Mouse (Mus musculus) kidney, postnatal 0 days (tissue): Measurements from ENCODE around the gene Ikzf1. TPM values are rescaled to one million over a fixed set of nuclear protein-coding genes. Genes with fewer than 3 reads are reported as not detected.

ENCODE experiments used
- ATAC-seq: fragments of 200-750 bp; cut with Nextera tagmentation; replicated peaks from 2 replicates; pipeline ENCODE4 v1.8.0; 2017; ENCODE audit warnings: low read depth, moderate number of reproducible peaks, moderate TSS enrichment, moderate library complexity; ENCODE audit not compliant: low FRiP score
- DNase-seq: peaks from one replicate; pipeline ENCODE4 v3.0.0-alpha.2; 2016; ENCODE audit warnings: low spot score
- H3K27ac ChIP-seq: fragments of 300-500 bp; sonication (generic); 2 replicates; pipeline ENCODE4 v1.5.1; 2014; ENCODE audit warnings: mild to moderate bottlenecking
- H3K27me3 ChIP-seq: fragments of 300-500 bp; sonication (generic); 2 replicates; pipeline ENCODE4 v1.6.1; 2014; ENCODE audit warnings: low read length, mixed read lengths; ENCODE audit not compliant: insufficient read depth
- H3K36me3 ChIP-seq: fragments of 300-500 bp; sonication (generic); 2 replicates; pipeline ENCODE4 v1.6.1; 2014; ENCODE audit warnings: low read length, mixed read lengths; ENCODE audit not compliant: insufficient read depth
- H3K4me1 ChIP-seq: fragments of 300-500 bp; sonication (generic); replicated peaks from 2 replicates; pipeline ENCODE4 v1.6.1; 2014; ENCODE audit warnings: antibody characterized with exemption, low read length, mixed read lengths; ENCODE audit not compliant: insufficient read depth
- H3K4me2 ChIP-seq: fragments of 300-500 bp; sonication (generic); 2 replicates; pipeline ENCODE4 v1.6.1; 2014; ENCODE audit warnings: mild to moderate bottlenecking, low read length, moderate library complexity, mixed read lengths
- H3K4me3 ChIP-seq: fragments of 300-500 bp; sonication (generic); replicated peaks from 2 replicates; pipeline ENCODE4 v1.5.1; 2014; ENCODE audit warnings: low read depth, low read length
- H3K9ac ChIP-seq: fragments of 300-500 bp; sonication (generic); 2 replicates; pipeline ENCODE4 v1.6.1; 2014; ENCODE audit warnings: low read depth, low read length
- H3K9me3 ChIP-seq: fragments of 300-500 bp; sonication (generic); replicated peaks from 2 replicates; pipeline ENCODE4 v1.6.1; 2016; ENCODE audit warnings: low read length, inconsistent platforms, mixed read lengths
- CTCF ChIP-seq: IDR thresholded peaks from 2 replicates; pipeline ENCODE4 v1.5.1; 2016; ENCODE audit warnings: antibody characterized with exemption, low read depth, mild to moderate bottlenecking, moderate library complexity
- WGBS: fragments of 180-500 bp; shearing (Covaris S2); extraction: QIAGEN DNeasy Blood & Tissue Kit; methylation state at CpG from one replicate; pipeline ENCODE4 v1.1.7; 2014; 5-methylcytosine and 5-hydroxymethylcytosine counted together
- polyA plus RNA-seq: library from polyadenylated mRNA; unstranded; fragments of >200 nt; fragmentation: Nextera tagmentation; extraction: Ambion mirVana; gene quantifications from 2 replicates; pipeline ENCODE4 v1.2.1, GENCODE M21; 2015

Ikzf1 gene
- polyA plus RNA-seq, 1 experiment from 2014 or later, result 0.63 TPM

GRCm38 (mm10) chr11:11774893-11775292 lies 90.1 kb downstream of the Ikzf1 start:
- Histone ChIP-seq H3K4me2 (no peak overlapping the region), H3K27ac (no peak overlapping the region), H3K27me3 (no peaks in the 10 kb centered on the region), H3K4me1 (no peaks in the 10 kb centered on the region), H3K9me3 (no peaks in the 10 kb centered on the region), H3K36me3 (no peaks in the 10 kb centered on the region), H3K4me3 (no peak overlapping the region), H3K9ac (no peak overlapping the region)
- DNase-seq (no peak), ATAC-seq (no peak)
- TF ChIP-seq CTCF, result no peak
- 88% methylated on average over 5 of the region's 5 CpGs for WGBS

GRCm38 (mm10) chr11:11776071-11776821 lies 91.4 kb downstream of the Ikzf1 start:
- Histone ChIP-seq H3K4me2 (no peak overlapping the region), H3K9ac (no peak overlapping the region), H3K36me3 (no peaks in the 10 kb centered on the region), H3K27ac (no peak overlapping the region), H3K4me3 (no peak overlapping the region), H3K27me3 (no peaks in the 10 kb centered on the region), H3K4me1 (no peaks in the 10 kb centered on the region), H3K9me3 (no peaks in the 10 kb centered on the region)
- DNase-seq, result no peak
- WGBS, result 66% methylated on average over 4 of the region's 4 CpGs
- TF ChIP-seq CTCF, result no peak
- no peak for ATAC-seq

GRCm38 (mm10) chr11:11776822-11777174 lies 92.0 kb downstream of the Ikzf1 start:
- Histone ChIP-seq H3K27ac (no peak overlapping the region), H3K36me3 (no peaks in the 10 kb centered on the region), H3K27me3 (no peaks in the 10 kb centered on the region), H3K4me3 (no peak overlapping the region), H3K9me3 (no peaks in the 10 kb centered on the region), H3K4me2 (no peak overlapping the region), H3K4me1 (no peaks in the 10 kb centered on the region), H3K9ac (no peak overlapping the region)
- no peak for TF ChIP-seq CTCF
- ATAC-seq (no peak), DNase-seq (no peak)
- 85% methylated on average over 7 of the region's 7 CpGs for WGBS

- ATAC-seq, result no peak
- Histone ChIP-seq H3K27ac (no peak overlapping the region), H3K4me1 (no peaks in the 10 kb centered on the region)
Observed at GRCm38 (mm10) chr11:11777246-11777645, 92.4 kb downstream of the Ikzf1 start.

GRCm38 (mm10) chr11:11777796-11778195 lies 93.0 kb downstream of the Ikzf1 start:
- no peak overlapping the region for H3K9ac ChIP-seq
- DNase-seq (no peak), ATAC-seq (no peak)
- H3K4me3 ChIP-seq, result no peak overlapping the region
- H3K9me3 ChIP-seq, result no peaks in the 10 kb centered on the region
- H3K4me2 ChIP-seq, result no peak overlapping the region
- 87% methylated on average over 2 of the region's 2 CpGs for WGBS
- H3K27me3 ChIP-seq, result no peaks in the 10 kb centered on the region
- H3K4me1 ChIP-seq, result no peaks in the 10 kb centered on the region
- TF ChIP-seq CTCF, result no peak
- H3K36me3 ChIP-seq, result no peaks in the 10 kb centered on the region
- H3K27ac ChIP-seq, result no peak overlapping the region

More at GRCm38 (mm10) chr11:11777246-11777645, 92.4 kb downstream of the Ikzf1 start:
- Histone ChIP-seq H3K4me2 (no peak overlapping the region), H3K36me3 (no peaks in the 10 kb centered on the region), H3K9ac (no peak overlapping the region), H3K4me3 (no peak overlapping the region), H3K9me3 (no peaks in the 10 kb centered on the region), H3K27me3 (no peaks in the 10 kb centered on the region)
- 45% methylated on average over 3 of the region's 3 CpGs for WGBS
- no peak for DNase-seq
- TF ChIP-seq CTCF, result no peak

GRCm38 (mm10) chr11:11778345-11778744 lies 93.5 kb downstream of the Ikzf1 start:
- Histone ChIP-seq H3K4me3 (no peak overlapping the region), H3K27ac (no peak overlapping the region), H3K36me3 (no peaks in the 10 kb centered on the region), H3K9me3 (no peaks in the 10 kb centered on the region), H3K4me2 (no peak overlapping the region), H3K4me1 (no peaks in the 10 kb centered on the region), H3K27me3 (no peaks in the 10 kb centered on the region), H3K9ac (no peak overlapping the region)
- no peak for TF ChIP-seq CTCF
- 92% methylated on average over 6 of the region's 6 CpGs for WGBS
- ATAC-seq (no peak), DNase-seq (no peak)

- H3K4me2 ChIP-seq, result no peak overlapping the region
- no peaks in the 10 kb centered on the region for H3K9me3 ChIP-seq
- no peak overlapping the region for H3K9ac ChIP-seq
- WGBS, result 85% methylated on average over 8 of the region's 8 CpGs
- no peak overlapping the region for H3K27ac ChIP-seq
- H3K36me3 ChIP-seq, result no peaks in the 10 kb centered on the region
- no peak overlapping the region for H3K4me3 ChIP-seq
- no peaks in the 10 kb centered on the region for H3K4me1 ChIP-seq
- ATAC-seq, result no peak
- no peak for DNase-seq
- TF ChIP-seq CTCF, result no peak
- H3K27me3 ChIP-seq, result no peaks in the 10 kb centered on the region
Observed at GRCm38 (mm10) chr11:11781728-11782127, 96.9 kb downstream of the Ikzf1 start.
